Mouse (Mus musculus) large intestine, adult 2 months (tissue): ENCODE results near the gene Neu2. TPM values are rescaled to one million over a fixed set of nuclear protein-coding genes. Genes with fewer than 3 reads are reported as not detected.
A peak's percentile ranks its signal among the peaks of the same experiment; 100 is the strongest.

Experiments used
- DNase-seq: peaks from one replicate; pipeline ENCODE4 v3.0.0-alpha.2; 2012; ENCODE audit warnings: low read depth, low spot score
- WGBS: fragments of 180-500 bp; shearing (Covaris S2); methylation state at CpG from one replicate; pipeline ENCODE4 v1.1.7; 2018; 5-methylcytosine and 5-hydroxymethylcytosine counted together
- polyA plus RNA-seq: library from polyadenylated mRNA; depleted of rRNA; stranded (reverse); fragments of >200 nt; gene quantifications from 2 replicates; pipeline ENCODE4 v1.2.3, GENCODE M21; 2012

Neu2 gene
- polyA plus RNA-seq, 1 experiment = 2.3 TPM

GRCm38 (mm10) chr1:87607385-87608091 lies 97.8 kb downstream of the Neu2 start:
- 39% methylated on average over 21 of the region's 21 CpGs for WGBS
- no peak for DNase-seq

DNA sequence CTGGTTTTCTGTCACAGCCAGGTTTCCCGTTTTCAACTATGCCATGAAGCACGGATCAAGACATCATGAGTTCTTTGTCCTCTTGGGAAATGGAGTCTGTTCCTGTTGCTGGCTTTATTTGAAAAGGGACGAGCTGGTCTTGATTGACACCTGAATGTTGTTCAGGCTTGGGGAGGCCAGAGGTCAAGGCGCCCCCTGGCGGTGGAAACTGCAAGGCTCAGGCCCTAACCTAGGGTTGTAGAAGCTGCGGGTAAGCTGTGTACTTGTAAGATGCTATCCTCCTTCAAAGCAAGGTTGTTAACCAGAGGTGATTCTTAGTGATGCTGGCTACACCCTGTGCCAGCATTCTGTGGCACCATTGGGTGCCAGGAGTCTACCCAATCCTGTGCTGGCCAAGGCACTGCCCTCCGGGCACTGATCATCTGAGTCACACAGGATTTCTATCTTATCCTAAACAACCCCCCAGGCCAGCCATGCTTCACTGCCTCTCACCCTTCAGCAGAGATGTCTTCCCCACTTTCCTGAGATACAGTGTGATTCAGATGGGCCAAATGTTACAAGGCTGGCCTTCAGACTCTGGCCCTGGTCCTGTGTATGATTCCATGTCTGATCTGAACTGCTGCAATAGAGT lies 98.8 kb downstream of the Neu2 start:
- WGBS = 26% methylated on average over 7 of the region's 7 CpGs
- DNase-seq = peak; percentile 54

DNA sequence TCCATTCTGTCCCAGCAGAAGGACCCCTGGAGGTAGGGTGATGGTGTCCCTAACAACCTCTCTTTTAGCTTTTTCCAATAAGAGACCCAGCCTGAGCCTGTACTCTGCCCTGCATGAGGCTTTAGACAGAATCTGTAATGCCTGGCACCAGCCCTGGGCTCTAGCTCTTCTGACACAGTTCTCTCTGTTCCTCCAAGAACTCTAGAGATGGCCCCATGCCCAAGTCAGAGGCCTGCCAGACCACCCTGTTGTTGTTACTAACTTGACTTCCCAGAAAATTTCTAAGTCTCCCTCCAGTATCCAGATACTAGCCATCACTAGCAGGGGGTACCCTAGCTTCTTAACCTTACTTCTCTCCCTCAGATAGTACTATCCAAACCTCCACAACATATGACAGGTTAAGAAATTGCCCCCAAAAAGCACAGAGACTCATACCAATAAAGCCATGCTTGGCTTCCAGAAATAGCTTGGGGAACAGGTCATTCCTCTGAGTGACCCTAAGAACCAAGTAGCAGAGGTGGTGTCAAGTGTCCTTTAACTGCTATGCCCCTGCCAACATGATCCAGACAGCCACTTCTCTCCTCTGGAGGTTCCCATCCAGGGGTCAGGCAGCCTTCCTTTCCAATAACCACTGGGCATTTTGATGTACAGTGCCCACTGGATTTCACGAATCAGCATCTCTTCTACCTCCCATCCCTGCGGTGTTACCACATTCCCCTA lies 105.0 kb downstream of the Neu2 start:
- no peak for DNase-seq
- WGBS = 90% methylated on average over 2 of the region's 2 CpGs

DNA sequence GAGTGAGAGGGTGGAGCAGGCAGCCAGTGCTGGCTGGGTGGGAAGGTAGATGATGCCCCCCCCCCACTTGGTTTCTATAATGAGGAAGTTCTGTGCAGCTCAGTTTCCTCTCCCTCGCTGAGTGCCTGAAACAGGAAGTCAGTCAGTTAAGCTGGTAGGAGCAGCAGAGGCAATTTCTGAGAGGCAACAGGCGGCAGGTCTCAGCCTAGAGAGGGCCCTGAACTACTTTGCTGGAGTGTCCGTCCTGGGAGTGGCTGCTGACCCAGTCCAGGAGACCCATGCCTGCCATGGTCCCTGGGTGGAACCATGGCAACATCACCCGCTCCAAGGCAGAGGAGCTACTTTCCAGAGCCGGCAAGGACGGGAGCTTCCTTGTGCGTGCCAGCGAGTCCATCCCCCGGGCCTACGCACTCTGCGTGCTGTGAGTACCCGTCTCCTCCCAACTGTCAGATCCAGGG lies 110.6 kb downstream of the Neu2 start, which contains the start of gene Inpp5d:
Gene Inpp5d, plus strand, starts transcription at position 102 of the 458 bp plus-strand sequence.
- 72% methylated on average over 12 of the region's 12 CpGs for WGBS
- no peak for DNase-seq

- DNase-seq = no peak
- WGBS = 77% methylated on average over 6 of the region's 6 CpGs
Observed at GRCm38 (mm10) chr1:87620693-87621092, 111.0 kb downstream of the Neu2 start.

DNA sequence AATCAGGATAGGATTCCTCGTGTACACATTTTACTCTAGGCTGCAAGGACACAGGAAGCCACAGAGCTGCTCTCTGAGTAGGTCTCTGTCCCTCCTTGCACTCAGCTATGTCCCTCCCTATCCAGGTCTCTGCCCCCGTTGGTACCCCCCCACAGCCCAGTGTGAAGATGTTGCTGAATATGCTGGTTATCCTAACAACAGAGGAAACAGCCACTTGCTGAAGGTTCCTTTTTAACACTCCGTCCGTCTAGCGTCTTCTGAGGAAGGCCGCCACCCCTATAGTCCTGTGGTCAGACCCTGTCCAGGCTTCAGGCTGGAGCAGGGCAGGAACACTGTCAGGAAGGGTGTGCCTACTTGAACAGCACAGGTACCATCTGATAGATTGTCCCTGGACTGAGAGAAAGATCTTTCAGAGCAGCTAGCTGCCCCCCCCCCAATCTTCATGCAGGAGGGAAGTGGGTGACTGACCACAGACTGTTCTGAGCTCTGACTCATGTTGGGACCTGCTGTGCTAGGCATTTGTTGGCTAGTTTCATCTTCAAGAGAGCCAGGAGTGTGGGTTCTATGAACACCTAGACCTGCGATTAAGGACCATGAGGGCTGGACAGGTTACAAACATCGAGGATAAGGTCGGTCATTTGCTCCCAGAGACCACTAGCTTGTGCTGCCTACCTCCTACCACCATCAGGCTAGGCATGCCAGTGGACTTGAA lies 111.6 kb downstream of the Neu2 start:
- WGBS = 77% methylated on average over 9 of the region's 9 CpGs
- DNase-seq = no peak

- whole genome bisulfite sequencing = 46% methylated on average over 3 of the region's 3 CpGs
- DNase-seq = no peak
Observed at GRCm38 (mm10) chr1:87621858-87622279, 112.2 kb downstream of the Neu2 start.

DNA sequence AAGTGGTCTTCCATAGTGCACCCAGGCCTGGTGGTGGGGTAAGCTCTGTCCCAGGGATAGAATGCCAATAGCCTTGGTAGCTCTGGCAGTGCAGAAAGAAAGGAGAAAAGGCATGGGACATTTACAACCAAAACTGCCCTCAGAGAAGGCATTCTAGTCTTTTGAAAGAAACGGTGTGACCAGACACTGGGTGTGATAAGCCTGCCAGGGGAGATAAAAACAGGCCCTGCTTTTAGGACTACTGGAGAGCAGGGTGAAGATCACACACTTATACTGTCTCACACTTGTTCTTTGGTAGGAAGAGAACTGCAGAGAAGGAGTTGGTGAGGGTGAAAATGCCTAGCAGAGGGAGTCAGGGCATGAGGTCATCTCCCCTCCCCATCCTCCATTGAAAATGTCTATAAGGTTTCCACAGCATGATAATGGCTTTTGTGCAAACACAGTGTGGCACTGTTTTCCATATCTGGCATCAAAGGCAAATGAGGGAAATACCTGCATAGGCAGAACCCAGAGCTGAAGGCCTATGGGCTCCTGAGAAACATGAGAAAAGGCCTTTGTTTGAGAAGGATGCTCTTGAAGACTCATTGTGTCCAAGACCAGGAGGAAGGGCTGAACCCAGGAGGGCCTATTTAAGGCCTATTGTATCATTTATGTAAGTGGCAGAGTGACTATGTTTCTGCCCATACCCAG lies 114.4 kb downstream of the Neu2 start:
- WGBS = 50% methylated on average over 1 of the region's 1 CpGs
- DNase-seq = no peak

GRCm38 (mm10) chr1:87624826-87625225 lies 115.1 kb downstream of the Neu2 start:
- DNase-seq = no peak
- WGBS = 89% methylated on average over 2 of the region's 2 CpGs

- no peak for DNase-seq
- WGBS = 76% methylated on average over 6 of the region's 6 CpGs
Observed at GRCm38 (mm10) chr1:87625254-87626025, 115.8 kb downstream of the Neu2 start.

GRCm38 (mm10) chr1:87626344-87626743 lies 116.7 kb downstream of the Neu2 start:
- DNase-seq = no peak
- WGBS = 49% methylated on average over 2 of the region's 2 CpGs

GRCm38 (mm10) chr1:87628085-87628484 lies 118.4 kb downstream of the Neu2 start:
- DNase-seq = no peak
- WGBS = 35% methylated on average over 2 of the region's 2 CpGs

- 47% methylated on average over 10 of the region's 10 CpGs for WGBS
- DNase-seq = no peak
Observed at GRCm38 (mm10) chr1:87631584-87631983, 121.9 kb downstream of the Neu2 start.

GRCm38 (mm10) chr1:87632163-87632562 lies 122.5 kb downstream of the Neu2 start:
- 63% methylated on average over 6 of the region's 6 CpGs for WGBS
- DNase-seq = no peak

DNA sequence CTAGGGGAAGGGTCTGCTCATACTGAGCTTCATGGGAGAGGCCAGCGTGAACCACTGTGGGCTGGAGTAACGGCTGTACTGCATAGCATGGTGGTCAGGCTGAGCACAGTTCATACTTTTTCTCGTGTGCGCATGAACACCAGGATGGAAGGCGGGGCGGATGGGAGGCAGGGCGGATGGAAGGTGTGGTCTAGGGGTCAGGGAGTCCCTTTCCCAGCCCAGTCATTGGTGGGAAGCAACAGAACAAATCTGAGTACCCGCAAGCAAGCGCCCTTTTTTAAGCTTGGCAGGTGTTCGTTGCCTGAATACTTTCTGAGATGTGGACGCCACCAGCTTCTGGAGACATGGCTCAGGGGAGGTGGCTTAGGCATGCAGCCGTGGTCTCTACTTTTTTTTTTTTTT lies 127.0 kb downstream of the Neu2 start:
- DNase-seq = no peak
- 73% methylated on average over 12 of the region's 12 CpGs for WGBS

DNA sequence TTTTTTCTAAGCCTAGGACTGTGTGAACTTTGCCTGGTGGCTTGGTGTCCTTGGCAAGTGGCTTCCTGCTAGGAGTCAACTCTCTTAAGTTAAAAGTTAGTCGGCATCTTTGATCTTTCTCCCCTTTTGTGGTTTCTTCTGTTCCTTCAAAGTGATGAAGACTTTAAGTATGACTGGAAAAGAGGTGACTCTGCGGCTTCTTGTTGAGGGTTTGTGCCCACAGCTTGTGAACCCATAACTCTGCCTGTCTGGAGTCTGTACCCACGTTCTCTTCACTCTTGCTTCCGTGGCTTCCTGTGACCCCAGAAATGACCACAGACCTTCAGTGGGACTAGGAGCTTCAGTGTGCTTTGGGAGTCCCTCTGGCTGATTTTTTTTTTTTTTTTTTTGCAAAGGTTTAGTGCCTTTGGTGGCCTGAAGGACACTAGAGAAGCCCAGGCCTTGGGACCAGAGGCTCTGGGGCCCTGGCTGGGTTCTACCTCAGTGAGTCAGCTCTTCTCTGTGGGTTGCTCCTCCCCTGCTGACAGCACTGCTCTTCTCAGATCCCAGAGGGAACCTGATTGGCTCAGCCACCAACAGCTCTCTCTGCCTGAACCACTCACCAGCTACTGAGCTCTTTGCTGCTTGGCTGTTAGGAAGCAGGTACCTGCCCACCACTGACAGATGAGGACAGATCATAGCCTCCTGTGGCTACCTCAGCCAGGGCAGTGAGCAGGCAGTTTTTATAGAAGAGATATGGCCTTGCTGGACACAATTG lies 127.6 kb downstream of the Neu2 start:
- 85% methylated on average over 4 of the region's 4 CpGs for WGBS
- no peak for DNase-seq

DNA sequence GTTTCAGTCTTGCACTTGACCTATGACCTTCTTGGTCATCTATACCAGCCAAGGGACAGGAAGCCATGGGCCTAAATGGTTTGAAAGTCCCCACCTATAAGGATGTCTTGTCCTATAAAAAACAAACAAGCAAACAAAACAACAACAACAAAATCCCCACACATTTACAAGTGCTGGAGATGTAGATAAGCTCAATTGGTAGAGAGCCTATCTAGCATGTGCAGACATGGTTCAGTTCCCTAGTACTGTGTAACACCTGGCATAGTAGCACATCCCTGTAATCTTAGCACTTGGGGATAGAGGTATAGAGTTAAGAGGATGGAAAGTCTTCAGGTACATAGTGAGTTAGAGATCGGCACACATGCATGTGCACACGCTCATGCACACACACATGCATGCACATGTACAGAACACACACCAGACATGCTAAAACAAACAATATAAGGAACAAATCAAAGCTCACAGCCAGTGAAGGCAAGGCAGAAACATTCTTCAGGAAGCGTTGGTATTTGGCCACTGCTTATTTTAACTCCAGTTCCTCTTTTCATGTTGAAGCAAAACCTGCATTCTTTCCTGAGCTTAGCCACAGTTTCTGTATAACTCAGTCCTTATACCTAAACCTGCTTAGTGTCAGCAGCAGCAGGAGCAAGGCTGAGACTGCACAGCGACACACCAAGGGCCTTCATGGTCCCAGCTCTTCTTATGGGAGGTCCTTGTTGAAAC lies 128.3 kb downstream of the Neu2 start:
- 80% methylated on average over 4 of the region's 4 CpGs for WGBS
- no peak for DNase-seq
